Mouse (Mus musculus) stomach, postnatal 0 days (tissue): ENCODE data around the gene Cacna1h.

Experiments used
- CTCF ChIP-seq: IDR thresholded peaks from 2 replicates; pipeline ENCODE4 v1.5.1; 2016; ENCODE audit warnings: antibody characterized with exemption, low read depth, mild to moderate bottlenecking, moderate library complexity
- EP300 ChIP-seq: optimal IDR thresholded peaks from 2 replicates; pipeline ENCODE3; 2016; ENCODE audit warnings: antibody characterized with exemption

DNA sequence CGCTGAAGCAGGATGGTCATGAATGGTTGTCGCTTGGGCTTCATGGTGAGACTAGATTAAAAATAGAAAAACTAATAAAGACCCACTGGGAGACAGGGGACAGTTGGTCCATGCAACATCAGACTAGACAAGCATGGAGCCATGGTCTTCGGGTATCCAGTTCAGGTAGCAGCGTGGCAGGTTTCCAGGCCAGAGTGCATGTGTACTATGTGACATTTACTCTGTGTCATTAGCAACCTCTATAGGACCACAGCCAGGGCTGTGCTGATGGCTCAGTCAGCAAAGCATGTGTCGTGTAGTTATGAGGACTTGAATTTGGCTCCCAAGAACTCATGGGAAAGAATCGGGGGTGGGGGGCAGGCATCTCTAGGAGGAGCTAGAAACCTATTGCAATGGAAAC is 93.6 kb downstream of the Cacna1h start:
- TF ChIP-seq CTCF (no peak), EP300 (no peak)
